22 mouse cellular contexts compared by ENCODE assay signal in genomic region chr1:106611246-106611645, GRCm38 (mm10).
"Had no signal": no experiment of that assay in that cellular context is flagged by ENCODE, and none has a peak within 500 bp of the region (broad histone marks: within the 10 kb centered on the region; RNA-seq: fewer than 3 reads in every experiment).

No protein-coding gene starts in this region.

- H3K27me3 ChIP-seq: heart, embryonic 13.5 days; heart, embryonic 15.5 days; hindbrain, embryonic 13.5 days; hindbrain, embryonic 15.5 days; limb, embryonic 13.5 days; limb, embryonic 15.5 days; liver, embryonic 12.5 days had no signal

- H3K9me3 ChIP-seq: heart, embryonic 13.5 days; heart, embryonic 15.5 days; hindbrain, embryonic 13.5 days; hindbrain, embryonic 15.5 days; limb, embryonic 13.5 days; limb, embryonic 15.5 days; liver, embryonic 12.5 days had no signal

- DNase-seq: forebrain, postnatal 0 days; gastrocnemius, postnatal 14 days; gastrocnemius, postnatal 36 days; heart, adult 11 months; heart, adult 2 months; heart, postnatal 14 days; heart, postnatal 36 days; kidney, adult 2 months; kidney, postnatal 10 days; kidney, postnatal 25 days; left cerebral cortex, postnatal 4 days had no signal

- ATAC-seq: forebrain, postnatal 0 days; hindbrain, postnatal 0 days; liver, embryonic 12.5 days had no signal

- H3K36me3 ChIP-seq: heart, embryonic 13.5 days; heart, embryonic 15.5 days; hindbrain, embryonic 13.5 days; hindbrain, embryonic 15.5 days; limb, embryonic 13.5 days; limb, embryonic 15.5 days; liver, embryonic 12.5 days had no signal

- H3K4me2 ChIP-seq: heart, embryonic 11.5 days; heart, embryonic 13.5 days; heart, embryonic 15.5 days; hindbrain, embryonic 13.5 days; hindbrain, embryonic 15.5 days; limb, embryonic 13.5 days; limb, embryonic 15.5 days; liver, embryonic 12.5 days had no signal

- H3K9ac ChIP-seq: forebrain, postnatal 0 days; heart, embryonic 13.5 days; heart, embryonic 15.5 days; hindbrain, embryonic 13.5 days; hindbrain, embryonic 15.5 days; limb, embryonic 13.5 days; limb, embryonic 15.5 days; liver, embryonic 12.5 days; liver, embryonic 14.5 days had no signal

- H3K4me3 ChIP-seq: heart, adult 2 months; heart, embryonic 13.5 days; heart, embryonic 15.5 days; hindbrain, embryonic 13.5 days; hindbrain, embryonic 15.5 days; layer of hippocampus, adult 2 months; limb, embryonic 13.5 days; limb, embryonic 15.5 days; liver, embryonic 12.5 days had no signal

- H3K27ac ChIP-seq: heart, adult 2 months; heart, embryonic 13.5 days; heart, embryonic 15.5 days; hindbrain, embryonic 13.5 days; hindbrain, embryonic 15.5 days; hindbrain, postnatal 0 days; layer of hippocampus, adult 2 months; limb, embryonic 13.5 days; limb, embryonic 15.5 days; liver, embryonic 12.5 days; liver, embryonic 14.5 days had no signal

- H3K4me1 ChIP-seq: hindbrain, embryonic 13.5 days; liver, embryonic 12.5 days had no signal
